Mouse (Mus musculus): ENCODE data around the gene Hes1.
"Not testable (repeated sequence)": the region's sequence is repeated elsewhere in the genome, so short reads cannot be mapped to it uniquely, and the experiment has no call there.

Hes1 gene

DNA sequence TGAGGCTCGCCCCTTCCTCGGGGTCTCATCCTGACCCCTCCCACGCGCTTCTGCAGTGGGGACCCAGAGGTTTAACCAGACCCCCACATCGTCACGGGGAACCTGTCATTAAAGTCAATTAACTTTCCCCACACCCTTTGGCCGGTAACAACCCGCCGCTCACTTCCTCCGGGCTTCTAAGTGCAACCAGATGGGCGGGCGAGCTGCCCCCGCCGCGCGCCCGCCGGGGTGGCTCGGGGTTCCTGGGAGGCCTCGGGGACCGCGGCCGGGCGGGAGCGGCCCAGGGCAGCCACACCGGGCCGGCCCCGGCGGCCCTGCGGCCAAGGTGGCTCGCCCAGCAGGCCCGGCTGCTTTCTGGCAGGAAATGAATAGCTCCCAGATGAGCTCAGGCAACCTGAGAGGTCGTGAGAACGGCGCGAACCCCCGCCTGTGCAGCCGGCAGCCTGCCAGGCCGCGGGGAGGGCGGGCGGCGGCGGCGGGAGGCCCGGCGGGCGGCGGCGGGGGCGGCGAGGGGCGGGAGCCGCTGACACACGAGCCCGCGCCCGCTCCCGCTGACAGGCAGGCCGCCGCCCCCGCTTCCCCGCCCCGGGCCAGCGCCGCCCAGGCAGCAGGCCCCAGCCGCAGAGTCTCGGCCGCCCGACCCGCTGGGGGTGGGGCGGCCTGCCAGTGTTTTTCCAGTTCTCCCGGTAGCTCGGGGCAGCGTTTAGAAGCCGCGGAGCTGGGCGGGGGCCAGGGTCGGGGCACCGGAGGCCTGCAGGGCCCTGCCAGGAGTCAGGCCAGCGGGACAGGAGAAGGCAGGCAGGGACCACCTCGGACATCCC lies 6.0 kb downstream of the Hes1 start:
- DNase-seq (ENCODE audit: low spot score in 2 of 2), result peak in 1 of 2 experiments; percentile 67

DNA sequence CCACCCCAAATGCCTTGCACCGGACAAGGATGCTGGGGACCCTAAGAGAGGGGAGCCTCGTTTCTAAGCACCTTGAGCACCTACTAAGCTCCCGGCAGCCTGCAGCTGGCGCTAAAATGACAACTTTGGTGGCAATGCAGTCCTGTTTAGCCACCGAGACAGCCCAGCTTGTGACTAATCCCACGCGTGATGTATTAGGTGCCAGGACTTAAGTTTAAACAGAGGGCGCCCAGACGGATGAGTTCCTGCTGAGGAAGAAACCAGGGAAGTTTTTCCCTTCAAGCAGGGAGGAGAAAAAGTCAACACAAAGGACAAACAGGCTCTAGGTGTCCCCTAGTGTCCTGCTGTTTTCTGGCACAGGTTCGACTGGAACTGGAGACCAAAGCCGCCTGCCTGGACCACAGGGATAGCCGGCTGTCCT lies 6.6 kb downstream of the Hes1 start:
- DNase-seq (ENCODE audit: low spot score in 2 of 2), result peak in 1 of 2 experiments; percentile 23

DNA sequence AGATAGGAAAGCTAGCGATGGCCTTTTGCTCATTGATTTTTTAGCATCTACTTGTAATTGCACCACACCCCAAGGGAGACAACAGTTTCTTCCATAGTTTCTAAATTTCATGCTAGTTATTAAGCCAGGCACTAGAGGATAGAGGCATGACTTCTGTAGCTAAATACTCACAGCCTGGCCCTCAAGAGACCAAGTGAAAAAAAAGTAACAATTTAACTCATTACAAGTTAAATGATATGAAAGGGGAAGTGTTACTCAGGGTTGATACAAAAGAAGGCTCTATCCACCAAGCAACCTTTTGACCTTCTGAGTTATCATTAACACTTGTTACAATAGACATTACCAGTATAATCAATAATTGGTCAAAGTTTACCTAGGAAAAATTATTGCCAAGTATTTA lies 9.1 kb downstream of the Hes1 start:
- no peak for DNase-seq (ENCODE audit: low spot score in 2 of 2)

DNA sequence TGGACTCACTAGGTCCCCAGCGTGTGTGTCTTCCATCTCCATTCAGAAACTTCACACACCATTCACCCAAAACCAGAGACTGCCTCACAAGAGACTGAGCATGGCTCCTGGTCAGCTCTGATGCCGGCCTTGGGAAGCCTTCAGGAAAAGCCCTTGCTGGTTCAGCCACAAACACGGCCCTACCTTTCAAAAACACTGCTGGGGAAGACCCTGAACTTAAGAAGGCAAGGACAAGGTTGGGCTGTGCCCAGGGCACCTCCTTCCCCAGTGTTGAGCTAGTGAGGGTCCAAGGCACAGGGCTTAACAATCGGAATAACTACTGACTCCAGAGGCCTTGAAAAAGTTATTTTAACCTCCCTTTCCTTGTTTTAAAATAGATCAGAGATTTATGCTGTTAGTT lies 17.3 kb downstream of the Hes1 start:
- DNase-seq (ENCODE audit: low spot score in 2 of 2), result no peak

DNA sequence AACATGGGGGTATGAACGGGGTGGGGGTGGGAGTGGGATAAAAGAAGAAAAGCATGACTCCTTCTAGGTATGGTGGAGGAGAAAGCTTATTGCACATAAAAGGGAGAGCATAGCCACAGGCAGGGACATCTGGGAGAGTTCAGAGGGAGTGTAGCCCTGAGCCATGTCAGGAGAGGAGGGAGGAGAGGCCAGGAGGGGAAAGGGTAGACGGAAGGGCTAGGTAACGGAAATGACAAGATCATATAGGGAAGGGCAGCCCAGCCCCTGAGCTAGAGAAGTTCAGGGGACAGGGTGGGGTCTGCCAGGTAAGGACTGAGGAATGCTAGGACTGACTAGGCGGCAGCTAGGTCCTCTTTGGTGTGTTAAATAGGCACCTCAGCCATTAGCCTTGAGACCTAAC lies 17.8 kb downstream of the Hes1 start:
- DNase-seq (ENCODE audit: low spot score in 2 of 2), result no peak

DNA sequence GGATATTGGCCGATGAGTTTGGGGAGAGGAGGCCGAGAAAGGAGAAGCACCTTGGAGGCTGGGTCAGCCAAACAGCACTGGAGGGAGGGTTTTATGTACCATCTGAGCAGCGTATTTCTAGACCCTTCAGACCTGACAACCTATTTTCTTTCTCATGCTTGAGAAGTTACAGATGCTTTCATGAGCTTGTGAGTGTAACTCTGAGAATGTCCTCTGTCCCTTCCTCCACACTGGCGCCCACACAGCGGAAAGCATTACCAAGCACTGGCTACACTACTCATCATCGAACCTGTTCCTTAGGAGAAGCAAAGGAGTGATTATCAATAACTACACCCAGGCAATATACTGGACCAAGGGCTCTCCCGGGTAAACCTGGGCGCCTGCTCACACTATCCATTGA lies 18.8 kb downstream of the Hes1 start:
- no peak for DNase-seq (ENCODE audit: low spot score in 2 of 2)

DNA sequence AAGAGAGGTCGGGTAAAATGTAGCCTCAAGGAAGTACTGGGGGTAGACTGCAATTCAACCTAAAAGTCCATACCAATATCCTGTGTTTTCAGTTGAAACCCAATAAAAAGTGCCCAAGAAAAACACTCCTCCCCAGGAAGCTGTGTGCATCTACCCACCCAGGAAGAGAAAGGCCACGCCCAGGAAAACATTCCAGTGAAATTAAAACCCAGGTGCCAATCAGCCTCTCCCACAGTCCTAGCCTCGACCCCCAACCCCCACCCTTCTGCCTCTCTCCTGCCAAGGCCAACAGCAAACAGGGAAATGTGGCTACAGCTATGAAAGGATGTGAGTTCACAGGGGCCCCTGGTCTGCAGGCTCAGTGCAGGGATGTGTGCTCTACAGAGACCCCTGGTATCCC lies 19.4 kb downstream of the Hes1 start:
- no peak for DNase-seq (ENCODE audit: low spot score in 2 of 2)

DNA sequence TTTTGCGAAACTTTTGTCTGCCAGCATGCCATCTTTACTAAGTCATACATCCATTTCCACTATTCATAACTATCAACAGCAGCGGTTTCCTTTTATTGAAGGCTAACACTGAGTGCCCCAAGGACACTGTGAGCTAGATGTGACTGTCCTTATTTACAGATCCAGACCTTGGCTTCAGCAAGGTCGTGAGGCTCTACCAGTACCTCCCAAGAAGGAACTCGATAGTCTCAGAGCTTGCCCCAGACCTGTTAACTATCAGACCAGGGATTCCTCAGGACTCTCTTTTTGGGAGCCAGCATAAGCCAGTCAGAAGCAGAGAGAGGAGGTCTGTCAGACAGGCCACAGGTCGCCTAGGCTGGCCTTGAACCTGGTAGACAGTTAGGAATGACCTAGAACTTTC lies 24.5 kb downstream of the Hes1 start:
- no peak for DNase-seq (ENCODE audit: low spot score in 2 of 2)

DNA sequence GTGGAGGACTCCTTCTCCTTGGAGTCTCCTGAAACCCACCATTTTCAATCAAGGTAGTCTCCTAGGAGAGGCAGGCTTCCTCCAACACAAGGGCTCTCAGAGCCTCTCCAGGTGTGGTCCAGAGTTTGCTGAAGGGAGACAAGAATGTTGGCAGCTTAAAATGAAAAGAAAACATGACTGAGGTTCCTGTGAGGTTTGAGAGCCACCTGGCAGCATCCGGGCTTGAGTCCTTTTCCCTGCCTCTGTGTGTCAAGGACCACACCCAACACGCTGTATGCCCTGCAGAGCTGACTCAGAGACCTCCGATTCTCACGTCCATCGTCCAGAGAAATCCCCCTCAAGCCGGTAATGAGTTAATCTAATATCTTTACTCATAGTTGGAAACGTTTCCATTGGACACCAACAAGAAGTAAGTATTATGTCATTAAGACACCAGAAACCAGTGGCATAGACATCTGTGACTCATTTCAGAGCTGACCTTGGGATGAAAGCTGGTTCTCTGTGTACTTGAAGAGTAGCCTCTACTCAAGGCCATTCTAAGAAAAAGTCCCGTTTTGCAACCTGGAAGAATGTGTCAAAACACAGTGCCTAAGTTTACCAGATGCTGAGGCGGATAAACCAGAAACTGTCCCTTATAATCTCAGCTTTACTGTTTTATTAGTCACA lies 26.1 kb downstream of the Hes1 start:
- DNase-seq (ENCODE audit: low spot score in 2 of 2), result no peak

DNA sequence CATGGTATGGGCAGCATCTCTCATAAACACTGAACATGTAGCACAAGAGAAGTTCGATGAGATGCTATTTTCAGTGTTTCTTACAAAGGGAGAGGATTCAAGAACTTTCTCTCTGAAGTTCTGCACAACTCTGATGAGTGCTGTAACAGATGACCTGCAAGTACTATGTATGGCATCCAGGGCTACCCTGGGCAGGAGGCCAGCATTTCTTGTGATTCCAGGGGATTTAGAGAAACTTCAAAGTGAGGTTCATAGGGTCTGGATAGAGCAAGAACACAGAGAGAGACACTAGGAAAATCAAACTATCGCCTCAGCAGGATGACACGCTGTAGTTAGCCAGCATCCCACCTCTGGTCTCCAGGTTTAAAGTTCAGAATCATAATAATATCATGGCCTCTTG lies 31.9 kb downstream of the Hes1 start:
- no peak for DNase-seq (ENCODE audit: low spot score in 2 of 2)

DNA sequence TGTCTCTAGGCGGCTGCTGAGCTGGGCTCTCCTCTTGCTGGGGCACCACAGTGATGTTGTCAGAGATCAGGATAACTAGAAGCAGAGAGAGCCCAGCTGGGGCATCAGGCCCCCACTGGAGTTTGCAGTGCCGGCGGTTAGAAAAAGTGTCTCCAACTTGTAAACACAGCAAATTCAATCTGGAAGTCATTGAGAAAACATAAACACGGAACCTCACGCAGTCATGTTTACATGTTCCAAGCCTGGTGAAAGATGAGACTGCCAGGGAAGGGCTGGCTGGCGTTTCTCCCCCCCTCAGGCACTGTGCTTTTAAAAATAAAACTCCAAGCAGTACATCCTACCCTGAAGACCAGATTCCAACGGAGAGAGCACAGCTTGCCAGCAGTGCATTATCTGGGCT lies 32.3 kb downstream of the Hes1 start:
- no peak for DNase-seq (ENCODE audit: low spot score in 2 of 2)

DNA sequence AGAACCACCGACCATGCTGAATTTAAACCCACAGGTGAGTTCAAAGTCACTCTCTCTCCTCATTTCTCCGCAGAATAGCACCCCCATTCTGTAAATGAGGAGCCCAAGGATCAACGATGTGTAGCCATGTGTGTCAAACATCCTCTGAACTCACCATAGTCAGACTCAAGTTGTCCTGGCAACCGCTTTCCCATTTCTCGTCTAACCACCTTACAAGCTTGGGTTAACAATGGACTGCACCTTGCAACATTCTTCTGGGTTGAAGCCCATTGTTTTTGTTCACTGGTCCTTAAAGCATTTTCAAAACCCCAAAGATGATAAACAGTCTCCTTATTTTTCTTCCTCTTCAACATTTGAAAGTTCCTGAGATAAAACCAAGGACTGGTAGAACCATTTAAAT lies 34.9 kb downstream of the Hes1 start:
- no peak for DNase-seq (ENCODE audit: low spot score in 2 of 2)

DNA sequence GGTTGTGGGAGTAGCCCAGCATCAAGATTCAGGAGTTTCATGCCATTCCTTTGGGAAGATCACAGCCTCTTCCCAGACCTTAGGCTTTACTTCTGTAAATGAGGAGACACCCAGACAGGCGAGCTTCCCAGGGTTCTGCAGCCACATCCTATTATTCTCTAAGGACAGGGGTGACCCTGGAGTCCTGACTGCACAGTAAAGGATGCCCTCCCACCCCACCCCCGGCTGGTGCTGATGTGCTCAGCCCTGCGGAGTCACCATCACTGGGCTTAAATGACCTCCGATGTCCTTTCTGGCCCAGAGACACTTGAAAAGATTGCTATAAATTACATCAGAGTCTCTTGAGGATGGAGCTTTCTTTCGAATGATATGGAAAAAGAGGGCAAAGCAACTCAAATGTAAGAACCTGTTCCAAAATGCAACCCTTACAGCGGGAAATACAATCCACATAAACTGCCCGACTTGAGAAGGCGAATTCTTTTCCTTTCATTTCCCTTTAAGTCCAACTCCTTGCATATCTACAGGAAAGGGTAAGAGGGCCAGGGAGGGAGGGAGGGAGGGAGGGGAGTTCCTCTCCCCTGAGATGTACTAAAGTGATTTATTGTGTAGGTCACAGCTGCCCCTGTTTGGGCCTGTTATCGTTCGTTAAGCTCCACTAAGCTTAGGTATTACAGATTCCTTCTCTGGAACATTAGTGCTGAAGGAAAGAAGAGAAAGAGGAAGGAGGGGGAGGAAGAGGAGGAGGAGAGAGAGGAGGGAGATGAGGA lies 38.1 kb downstream of the Hes1 start:
- no peak for DNase-seq (ENCODE audit: low spot score in 2 of 2)

DNA sequence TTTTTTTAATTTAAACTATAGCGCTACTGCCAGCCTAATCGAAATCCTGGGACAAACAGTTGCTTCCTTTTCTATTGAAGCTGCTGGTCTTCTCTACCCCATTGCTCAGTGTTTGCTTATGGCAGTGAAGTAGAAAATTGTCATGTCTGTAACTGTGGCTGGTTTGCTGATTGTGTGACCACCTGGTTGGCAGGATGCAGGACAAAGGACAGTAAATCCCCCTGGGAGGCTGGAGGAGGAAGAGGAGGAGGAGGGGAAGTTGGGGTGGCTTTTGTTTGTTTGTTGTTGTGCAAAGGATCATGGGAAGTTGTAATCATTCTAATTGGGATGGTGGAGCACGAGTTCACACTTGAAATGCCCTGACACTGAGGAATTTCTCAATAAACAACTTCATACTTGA lies 38.8 kb downstream of the Hes1 start:
- no peak for DNase-seq (ENCODE audit: low spot score in 2 of 2)

DNA sequence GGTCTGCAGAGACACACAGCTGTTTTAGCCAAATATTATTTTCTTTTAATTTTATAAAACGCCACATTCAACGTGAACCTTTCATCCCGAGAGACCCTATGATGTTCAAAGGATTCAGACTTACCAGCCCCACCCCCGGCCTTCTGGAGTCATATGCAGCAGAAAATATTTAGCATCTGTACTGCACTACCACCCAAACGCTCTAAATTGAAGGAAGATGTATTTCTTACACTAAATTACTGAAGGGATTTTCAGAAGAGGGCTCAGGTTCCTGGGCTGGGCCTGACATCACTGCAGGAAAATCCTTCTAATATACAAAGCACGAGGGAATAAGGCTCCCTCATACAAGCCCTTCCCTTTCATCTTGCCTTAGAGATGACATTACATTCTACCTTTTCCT lies 39.3 kb downstream of the Hes1 start:
- no peak for DNase-seq (ENCODE audit: low spot score in 2 of 2)

DNA sequence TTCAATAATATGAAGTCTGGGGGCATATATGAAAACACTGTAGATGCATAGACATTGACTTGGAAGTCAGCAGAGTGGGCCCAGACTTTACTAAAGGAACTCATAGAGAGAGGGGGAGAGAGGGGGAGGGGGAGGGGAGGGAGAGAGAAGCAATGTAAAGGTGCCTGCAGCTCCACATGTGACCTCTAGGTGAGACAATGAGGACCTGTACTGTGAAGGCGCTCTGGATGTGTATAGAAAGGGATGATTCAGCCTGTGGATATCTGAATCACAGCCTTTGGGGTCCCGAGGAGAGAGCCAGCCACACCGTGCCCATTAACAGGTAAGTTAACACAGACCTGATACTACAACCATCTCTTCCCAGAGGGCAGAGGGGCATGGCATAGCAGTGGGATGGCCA lies 40.2 kb downstream of the Hes1 start:
- no peak for DNase-seq (ENCODE audit: low spot score in 2 of 2)

DNA sequence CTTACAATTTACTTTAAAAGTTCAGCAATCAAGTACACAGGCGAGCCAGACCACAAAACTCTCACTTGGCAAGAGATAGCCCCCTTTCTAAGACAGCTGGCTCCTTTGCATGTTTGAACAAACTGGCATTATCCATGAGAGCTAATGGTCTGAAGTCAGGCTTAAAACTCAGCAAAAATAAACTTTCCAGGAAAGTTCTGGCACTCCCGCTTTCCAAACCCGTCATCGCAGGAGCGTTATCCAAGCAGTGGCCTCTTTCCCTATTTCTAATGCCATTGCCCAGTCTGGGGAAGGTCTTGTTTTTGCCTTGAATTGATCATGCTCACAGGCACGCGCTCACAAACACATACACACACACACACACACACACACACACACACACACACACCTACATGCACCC lies 41.3 kb downstream of the Hes1 start:
- DNase-seq (ENCODE audit: low spot score in 2 of 2), result no peak

DNA sequence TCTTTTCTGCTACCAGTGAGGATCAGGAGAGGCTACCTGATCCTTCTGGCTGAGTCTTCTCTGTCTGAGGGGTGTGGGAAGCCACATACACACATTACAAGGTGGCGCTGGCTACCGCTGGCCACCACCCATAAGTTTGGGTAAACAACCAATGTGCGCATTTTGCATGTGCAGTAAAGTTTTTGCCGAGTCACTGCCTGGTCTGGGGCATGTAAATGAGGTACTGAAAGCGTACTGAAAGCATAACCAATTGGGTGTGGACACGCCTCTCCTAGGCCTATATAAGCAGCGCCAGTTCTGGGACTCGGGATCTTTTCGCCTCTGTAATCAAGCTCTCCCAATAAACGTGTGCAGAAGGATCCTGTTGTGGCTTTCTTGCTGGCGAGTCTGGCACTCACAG lies 44.0 kb downstream of the Hes1 start:
- DNase-seq (ENCODE audit: low spot score in 2 of 2), result not testable (repeated sequence)

DNA sequence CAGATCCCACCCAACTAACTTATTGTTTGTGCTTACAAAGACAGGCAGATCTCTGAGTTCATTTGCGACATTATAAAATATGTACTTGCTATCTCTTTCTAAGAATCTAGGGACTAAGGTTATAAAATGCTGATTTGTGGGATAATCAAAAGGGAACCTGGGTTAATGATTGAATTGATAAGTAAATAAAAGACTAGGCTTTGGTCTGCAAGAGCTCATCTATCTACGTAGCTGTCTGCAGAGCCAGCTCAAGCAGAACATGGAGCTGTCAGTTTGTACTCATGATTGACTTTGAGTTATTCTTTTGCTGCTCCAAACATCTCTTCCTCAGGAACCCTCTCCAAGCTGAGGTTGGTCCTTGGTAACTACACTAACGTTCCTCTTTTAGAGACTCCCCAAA lies 46.3 kb downstream of the Hes1 start:
- DNase-seq (ENCODE audit: low spot score in 2 of 2), result no peak

DNA sequence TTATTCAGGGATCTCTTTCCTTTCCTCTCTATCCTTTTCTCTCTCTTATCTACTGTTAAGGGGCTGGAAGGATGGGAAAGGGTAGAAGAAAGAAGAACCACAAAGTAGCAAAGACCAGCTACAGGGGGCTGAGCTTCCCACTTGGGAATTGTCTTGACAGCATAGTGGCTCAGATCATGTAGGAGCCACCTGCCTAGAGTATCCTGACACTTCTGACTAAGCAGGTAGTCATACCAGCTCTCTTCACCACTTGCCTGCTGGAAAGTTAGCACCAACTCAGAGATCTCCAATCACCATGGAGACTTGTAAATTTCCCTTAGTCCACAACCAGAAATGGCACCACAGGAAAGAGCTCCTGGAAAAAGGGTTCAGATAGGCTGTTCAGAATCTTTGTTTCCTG lies 46.9 kb downstream of the Hes1 start:
- DNase-seq (ENCODE audit: low spot score in 2 of 2), result no peak

DNA sequence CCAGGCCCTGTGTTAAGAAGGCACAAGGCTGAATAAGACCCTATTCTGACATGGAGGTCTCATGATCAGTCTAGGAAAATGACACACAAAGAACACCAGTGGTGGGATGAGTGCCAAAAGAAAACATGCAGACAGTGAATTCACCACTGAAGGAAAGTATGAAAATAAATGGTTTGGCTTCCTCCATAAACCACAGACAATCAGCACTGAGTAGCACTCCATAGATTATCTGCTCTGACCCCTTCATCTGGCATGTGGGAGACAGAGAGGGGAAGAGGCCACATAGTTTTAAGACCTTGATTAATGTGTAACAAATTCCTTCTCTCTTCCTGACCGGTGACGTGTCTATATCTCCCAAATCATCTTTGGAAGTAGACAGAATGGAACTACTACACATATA lies 47.4 kb downstream of the Hes1 start:
- DNase-seq (ENCODE audit: low spot score in 2 of 2), result no peak

DNA sequence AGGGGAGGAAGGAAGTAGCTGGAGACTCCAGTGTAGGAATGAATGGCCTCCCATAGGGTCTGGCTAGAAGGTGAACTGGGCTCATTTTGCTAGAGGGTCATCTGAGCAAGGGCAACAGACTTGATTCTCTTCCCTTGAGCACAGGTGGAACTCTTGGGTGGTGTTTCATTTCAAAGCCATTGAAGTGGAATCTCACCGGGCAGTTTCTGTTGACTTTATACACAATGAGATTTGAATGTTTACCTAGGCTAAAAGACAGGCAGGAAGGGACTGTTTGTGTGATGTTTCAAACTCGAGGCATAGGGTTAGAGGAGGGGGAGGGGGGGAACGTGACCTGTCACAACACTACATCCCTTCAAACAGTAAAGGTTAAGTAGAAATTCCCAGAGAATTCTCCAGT lies 49.0 kb downstream of the Hes1 start:
- DNase-seq (ENCODE audit: low spot score in 2 of 2), result no peak

DNA sequence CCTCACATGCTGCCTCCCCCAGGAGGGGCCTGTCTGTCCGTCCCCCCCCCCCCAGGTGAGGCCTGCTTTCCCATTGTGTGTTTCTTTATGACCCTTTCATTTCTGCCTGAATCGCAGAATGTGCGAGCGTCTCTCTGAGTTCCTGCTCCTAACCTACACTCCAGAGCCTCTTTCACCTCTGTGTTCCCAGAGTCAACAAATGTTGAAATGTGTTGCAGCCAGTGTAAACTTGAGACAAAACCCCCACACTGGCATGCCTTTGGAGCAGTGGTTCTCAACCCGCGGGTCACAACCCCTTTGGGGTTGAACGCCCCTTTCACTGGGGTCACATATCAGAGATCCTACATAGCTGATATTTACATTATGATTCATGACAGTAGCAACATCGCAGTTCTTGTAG lies 49.6 kb downstream of the Hes1 start:
- DNase-seq (ENCODE audit: low spot score in 2 of 2), result no peak

Measured in cerebellum, postnatal 4 days (tissue).